Mouse (Mus musculus) adrenal gland, postnatal 10 days (tissue): ENCODE results near the gene Tmem151a. TPM values are rescaled to one million over a fixed set of nuclear protein-coding genes. Genes with fewer than 3 reads are reported as not detected.
A peak's percentile ranks its signal among the peaks of the same experiment; 100 is the strongest.
"Not testable (repeated sequence)": the region's sequence is repeated elsewhere in the genome, so short reads cannot be mapped to it uniquely, and the experiment has no call there.

Experiments
- DNase-seq: peaks from one replicate; pipeline ENCODE4 v3.0.0; 2021; ENCODE audit warnings: mixed read lengths
- total RNA-seq, 2 experiments: library from RNA; stranded (reverse); gene quantifications; 2 replicates each; pipeline ENCODE4 v1.2.3; 2021

Tmem151a gene
- total RNA-seq, 2 experiments from 2014 or later: 2.4 to 3.2 TPM

DNA sequence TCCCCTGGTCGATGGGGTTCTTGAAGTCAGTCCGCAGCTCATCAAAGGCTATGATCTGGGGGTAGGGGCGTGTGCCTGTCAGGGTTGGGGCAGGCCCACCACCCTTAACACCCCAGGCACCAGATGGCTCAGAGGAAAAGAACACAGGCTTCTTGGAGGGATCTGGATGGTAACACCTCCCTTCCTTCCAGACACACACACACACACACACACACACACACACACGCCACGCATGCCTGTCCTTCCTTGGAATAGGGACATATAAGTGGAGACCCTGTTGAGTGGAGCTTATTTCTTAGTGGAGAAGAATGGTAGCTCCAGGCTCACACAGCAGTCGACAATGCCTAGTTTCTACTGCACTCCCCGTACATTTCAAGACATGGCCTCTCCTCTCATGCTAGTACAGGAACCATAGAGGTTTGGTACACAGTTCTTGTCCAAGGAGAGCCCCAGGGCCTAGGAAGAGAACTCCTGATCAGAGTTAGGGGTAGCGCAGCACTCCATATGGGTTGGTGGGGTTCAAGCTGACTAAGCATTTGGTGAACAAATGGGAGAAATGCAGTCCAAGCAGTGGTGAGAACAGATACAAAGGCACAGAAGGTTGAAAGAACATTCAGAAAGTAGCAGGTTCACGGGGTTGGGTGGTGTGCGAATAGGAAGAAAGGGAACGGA lies 9.6 kb upstream of the Tmem151a start:
- DNase-seq: no peak

DNA sequence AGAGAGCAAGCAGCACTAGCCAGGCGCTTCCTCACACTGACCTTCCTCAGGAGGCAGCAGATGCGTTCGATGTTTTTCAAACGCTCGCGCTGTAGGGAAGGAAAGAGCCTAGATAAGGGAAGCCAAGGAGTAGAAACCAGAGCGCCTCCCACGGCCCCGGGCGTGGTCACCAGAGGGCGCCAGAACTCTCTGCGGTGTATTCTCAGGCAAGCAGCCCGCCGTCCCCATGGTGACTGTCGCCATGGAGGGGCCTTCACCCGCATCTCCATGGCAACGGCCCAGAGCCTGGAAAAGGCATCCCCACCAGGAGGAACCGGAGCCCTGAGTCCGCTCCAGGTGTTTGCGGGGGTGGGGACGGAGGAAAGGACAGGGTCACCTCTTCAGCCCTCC lies 8.9 kb upstream of the Tmem151a start:
- peak; percentile 97 for DNase-seq

DNA sequence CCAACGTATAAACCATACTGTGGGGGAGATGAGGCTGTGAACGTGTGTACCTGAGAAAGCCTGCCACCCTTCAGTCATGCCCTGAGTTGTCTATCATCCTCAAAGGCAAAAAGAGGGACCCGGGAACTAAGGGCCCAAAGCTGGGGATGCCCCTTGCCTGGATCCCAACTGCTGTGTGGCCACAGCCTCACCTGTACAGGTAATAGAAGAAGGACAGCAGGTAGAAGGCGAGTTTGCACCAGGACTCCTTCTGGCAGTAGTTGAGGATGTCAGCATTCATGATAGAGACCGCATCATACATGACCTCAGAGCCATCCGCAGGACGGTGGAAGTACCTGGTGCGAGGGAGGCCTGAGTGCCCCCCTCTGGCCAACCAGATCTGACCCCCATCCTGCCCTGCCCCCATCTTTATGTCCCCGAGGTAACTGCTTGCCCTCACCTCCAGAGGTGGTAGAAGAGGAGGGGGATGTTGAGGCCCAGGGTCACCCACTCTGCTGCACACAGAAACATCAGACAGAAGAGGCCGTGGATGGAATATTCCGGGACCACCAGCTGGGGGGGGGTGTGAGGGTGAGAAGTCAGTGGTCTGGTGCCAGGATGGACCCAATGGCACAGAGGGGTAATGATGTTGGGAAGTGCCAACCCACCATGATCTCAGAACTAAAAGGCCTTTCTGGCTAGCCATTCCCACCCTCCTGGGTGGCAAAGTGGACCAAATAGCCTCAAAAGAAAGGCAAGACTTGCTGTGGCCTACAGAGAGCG lies 8.3 kb upstream of the Tmem151a start:
- DNase-seq: no peak

DNA sequence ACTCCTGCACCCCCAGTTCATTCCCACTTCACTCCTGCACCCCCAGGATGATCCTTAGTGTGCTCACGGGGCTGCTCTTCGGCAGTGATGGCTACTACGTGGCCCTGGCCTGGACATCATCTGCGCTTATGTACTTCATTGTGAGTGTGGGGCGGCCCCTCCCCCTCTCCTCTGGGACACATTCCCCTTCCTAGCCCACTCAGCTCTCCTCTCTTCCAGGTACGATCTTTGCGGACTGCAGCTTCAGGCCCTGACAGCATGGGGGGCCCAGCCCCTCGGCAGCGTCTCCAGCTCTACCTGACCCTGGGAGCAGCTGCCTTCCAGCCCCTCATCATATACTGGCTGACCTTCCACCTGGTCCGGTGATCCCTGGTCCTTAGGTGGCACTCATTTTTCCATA lies 6.8 kb upstream of the Tmem151a start:
- DNase-seq: no peak

DNA sequence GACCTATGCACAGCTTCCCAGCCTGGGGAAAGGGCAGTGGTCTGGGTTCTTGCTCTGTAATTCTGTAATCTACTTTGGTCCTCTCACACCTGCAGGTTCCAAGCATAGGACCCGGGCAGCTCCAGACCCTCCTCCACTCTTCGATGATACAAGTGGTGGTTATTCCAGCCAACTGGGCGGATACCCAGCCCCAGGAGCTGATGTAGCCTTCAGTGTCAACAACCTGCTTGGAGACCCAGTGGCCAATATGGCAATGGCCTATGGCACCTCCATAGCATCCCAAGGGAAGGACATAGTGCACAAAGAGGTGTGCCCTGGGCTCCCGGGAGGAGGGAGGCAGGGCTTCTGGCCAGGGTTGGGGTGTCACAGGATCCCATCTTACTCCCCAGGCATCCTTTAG lies 4.0 kb upstream of the Tmem151a start:
- no peak for DNase-seq

DNA sequence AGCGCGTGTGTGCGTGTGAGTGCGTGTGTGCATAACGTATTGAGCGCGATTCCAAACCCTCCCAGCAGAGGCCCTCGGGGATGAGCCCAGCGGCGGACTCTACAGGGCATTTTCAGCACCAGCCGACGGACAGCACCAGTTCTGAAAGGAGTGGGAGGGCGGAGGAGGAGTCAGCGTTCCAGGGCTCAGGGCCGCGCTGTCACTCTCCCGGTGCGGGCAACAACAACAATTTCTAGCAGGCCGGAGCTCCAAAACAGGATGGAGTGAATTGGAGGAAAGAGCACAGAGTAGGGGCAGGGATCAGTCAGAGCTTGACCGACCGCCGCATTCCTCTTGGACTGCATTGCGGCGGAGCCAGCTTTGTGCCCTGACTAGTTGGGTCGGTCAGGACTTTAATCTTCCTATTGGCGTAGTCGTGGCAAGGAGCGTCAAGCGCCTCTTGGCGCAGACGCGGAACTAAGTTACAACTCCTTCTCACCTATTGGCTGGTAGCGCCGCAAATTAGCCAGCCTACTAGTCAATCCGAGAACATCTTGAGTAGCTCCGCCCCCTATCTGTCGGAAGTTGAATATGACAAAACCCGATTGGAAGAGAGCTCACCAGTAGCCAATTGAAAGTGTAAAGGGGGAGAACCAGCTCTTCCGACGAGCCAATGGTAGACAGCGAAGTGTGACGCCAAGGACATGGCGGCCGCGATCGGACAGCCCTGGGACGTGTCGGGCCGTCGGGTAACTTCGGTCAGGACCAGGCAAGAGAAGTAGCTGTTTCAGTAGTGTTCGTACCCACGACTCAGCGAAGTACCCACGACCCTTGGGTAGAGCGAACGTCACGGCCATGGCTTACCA lies 2.8 kb upstream of the Tmem151a start, which contains the start of gene Yif1a:
TSS of gene Yif1a (plus strand) at position 655 of the 845 bp plus-strand sequence.
- DNase-seq: peak; percentile 95

DNA sequence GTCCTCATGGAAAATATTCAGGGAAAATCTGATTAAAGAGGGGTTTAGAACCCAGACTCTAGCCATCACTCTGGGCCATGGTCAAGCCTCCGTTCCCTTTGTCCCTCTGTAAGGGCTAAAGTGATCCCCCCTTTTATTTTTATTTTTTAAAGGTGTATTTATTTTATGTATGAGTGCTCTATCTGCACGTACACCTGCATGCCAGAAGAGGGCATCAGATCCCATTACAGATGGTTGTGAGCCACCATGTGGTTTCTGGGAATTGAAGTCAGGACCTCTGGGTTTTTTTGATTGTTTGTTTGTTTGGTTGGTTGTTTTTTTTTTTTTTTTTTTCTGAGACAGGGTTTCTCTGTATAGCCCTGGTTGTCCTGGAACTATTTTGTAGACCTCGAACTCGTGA lies 1.2 kb upstream of the Tmem151a start:
- DNase-seq: not testable (repeated sequence)

DNA sequence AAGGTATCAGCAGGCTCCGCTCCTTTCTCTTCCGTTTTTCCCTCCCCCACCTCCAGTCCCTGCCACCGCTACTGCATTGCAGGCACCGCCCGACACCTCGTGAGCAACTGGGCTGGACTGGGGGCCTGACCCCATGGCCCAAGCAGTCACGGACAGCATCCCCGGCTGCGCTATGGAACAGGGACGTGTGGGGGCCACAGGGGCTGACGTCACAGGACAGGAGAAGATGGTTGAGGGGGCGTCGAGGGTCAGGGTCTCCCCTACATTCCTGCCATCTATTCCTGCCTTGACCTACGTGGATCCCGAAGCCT lies 542 bp downstream of the Tmem151a start:
- DNase-seq: no peak

DNA sequence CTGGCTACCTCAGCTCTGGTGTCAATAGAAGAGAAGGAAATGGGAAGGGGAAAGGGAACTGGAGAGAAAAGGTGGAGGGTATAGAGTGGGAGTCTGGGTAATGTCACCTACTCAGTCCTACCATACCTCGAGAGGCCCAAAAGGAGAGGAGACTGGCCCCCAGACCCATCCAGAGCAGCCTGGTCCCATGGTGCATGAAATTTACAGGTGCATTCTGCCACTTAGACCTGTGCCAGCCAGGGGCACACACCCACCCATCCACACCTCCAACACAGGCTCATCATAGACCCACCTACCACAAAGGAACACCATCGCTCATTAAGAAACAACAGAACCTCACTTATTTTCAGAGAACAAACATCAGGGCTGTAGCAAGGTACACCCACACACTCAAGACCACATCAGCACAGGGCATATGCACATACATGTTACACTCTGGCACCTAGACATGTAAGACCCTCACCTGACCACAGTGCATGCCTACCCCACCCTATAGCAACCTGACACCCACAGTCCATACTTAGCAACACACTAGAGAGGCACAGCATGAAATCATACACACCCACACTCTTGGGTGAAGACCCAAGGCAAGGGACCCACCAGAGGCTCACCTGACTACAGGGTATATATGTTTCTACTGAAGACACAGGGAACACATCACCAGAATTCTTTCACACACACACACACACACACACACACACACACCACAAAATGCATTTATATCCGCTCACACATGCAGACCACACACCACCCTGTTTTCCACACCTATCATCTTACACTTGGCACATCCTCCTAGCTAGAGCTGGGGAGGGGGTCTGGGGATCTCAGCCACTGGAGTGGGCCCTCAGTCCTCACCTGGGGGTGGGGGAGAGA lies 1.1 kb downstream of the Tmem151a start:
- no peak for DNase-seq

DNA sequence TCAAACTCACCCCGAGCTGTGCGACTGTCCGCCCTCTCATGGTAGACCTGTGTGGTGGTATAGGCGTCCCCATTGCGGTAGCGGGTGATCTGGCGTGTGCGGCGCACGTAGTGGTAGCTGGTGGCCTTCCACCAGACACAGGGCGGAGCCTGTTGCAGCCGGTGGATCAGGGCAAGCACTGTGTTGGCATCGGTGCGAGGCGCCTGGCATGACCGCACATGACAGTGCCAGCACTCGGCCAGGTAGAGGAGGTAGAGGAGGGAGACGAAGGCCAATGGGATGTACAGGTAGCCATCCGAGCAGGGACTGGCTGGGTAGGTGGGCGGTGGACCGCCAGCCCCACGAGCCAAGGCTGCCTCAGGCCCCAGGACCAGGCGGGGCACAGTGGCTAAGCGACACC lies 2.7 kb downstream of the Tmem151a start:
- DNase-seq: no peak

DNA sequence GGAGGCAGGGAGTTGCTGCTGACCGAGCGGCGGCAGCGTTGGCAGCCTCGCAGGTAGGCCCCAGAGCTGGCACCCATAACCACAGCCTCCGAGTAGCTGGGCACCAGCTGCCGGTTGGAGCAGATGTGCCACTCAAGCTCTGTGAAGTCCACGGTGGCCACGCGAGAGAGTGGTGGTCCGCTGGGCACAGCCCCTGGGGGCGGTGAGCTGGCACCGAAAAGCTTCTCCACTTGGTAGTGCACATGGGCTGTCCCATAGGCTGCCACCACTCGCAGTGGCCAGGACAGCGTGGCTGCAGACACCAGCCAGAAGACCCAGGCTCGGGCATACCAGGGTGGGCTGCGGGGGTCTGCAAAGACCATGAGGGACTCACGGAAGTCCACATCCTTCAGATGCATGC lies 3.3 kb downstream of the Tmem151a start:
- DNase-seq: no peak

DNA sequence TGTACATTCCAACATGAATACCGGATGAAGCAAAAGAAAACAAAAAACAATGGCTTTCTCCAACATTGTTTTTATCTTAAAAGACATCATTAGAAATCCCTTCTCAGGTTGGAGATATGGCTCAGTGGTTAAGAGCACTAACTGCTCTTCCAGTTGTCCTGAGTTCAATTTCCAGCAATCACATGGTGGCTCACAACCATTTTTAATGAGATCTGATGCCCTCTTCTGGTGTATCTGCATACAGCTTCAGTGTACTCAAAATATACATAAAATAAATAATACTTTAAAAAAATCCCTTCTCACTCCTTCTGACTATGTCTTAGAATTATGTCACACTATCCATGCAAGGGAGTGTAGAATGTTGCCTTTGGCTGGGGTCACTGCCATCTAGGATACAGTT lies 6.1 kb downstream of the Tmem151a start:
- no peak for DNase-seq

DNA sequence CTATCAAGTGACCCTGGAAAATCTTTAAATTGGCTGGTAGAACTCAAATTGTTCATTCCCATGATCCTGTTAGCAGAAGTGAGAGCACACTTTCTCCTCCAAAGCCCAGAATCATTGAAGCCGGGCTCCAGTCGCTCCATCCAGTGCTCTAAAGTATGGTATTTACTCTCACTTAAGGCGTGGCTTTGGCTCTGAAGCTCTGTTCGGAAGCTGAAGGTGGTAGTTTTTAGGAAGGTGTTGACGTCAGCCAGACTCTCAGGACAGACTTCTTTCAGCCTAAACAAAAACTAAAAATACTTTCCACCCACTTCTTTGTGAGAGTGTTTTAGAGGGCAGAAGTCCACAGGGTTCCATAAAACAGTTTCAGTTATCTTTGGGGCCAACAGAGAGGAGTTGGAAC lies 11.8 kb downstream of the Tmem151a start:
- no peak for DNase-seq

DNA sequence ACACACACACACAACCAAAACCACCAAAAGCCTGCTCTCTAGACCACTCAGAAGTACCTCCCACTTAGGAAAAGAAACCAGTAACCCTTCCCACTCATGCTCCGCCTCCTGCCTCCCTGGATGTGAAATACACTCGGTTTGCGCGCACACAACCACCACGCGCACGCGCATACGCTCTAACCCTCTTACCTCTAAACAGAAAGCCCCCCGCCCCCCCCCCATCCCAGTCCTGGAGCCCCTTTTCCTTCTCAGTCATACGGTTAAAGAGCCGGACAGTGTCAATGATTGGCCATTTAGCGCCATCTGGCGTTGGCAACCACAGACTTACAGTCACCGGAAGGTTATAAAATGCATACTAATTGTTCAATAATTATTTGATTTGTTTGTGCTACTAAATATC lies 12.3 kb downstream of the Tmem151a start:
- peak; percentile 70 for DNase-seq

DNA sequence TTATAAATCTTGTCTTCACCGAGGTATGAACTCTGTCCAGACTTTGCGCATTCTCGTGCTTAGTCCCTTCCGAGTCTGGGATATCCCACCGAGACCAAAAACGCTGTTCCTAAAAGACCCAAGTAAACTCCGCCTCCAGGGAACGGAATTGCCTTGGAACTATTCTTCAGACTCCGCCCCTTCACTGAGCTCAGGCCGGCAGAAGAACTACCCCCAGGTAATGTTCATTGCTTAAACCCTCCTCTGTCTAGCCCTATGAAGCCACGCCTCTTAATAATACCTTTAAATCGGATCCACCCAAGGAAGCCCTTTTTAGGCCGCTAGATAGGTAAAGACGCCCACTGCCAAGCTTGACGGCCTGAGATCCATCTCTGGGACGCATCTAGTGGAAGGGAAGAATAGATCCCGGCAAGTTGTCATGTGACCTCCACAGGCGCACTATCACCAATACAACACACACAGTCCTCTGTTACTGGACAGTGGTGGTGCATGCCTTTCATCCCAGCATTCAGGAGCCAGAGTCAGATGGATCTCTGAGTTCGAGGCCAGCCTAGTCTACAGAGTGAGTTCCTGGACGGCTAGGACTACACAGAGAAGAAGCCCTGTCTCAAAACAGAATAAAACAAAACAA lies 12.8 kb downstream of the Tmem151a start:
- DNase-seq: no peak

DNA sequence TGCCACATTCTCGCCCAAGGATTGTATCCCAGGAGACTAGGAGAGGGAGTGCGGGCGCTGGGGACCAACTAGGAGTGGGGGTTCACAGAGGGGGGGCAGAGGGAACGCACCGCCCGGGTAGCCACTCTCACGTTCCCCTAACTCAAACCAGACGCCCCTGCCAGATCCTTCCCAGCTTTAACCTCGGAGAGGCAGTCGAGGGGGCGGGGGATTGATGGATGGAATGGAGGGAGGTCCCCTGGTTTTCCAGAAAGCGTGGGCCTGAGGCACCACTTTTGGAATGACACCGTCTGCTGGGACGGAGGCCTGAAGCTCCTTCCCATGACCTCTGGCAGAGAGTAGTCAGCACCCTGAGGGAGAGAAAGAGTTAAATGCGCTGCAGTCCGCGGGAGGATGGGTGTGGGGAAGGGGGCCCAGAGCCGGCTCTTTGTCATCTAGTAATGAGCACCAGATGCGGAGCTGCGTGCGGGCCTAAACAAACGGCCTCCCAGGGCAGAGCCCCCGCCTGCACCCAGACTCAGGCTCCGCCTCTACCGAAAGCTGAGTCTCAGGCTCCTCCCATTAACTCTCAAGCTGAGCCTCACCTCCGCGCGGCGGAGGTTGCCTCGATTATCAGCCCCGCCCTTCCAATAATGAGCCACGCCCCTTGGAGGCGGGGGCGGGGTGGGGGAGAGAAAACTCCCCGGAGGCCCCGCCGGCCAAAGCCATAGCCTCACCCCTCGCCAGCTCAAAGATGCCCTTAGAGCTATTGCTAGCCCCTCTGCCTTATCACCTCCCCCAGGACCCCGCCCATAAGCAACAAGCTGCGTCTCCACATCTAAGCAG lies 13.6 kb downstream of the Tmem151a start:
- peak; percentile 82 for DNase-seq

DNA sequence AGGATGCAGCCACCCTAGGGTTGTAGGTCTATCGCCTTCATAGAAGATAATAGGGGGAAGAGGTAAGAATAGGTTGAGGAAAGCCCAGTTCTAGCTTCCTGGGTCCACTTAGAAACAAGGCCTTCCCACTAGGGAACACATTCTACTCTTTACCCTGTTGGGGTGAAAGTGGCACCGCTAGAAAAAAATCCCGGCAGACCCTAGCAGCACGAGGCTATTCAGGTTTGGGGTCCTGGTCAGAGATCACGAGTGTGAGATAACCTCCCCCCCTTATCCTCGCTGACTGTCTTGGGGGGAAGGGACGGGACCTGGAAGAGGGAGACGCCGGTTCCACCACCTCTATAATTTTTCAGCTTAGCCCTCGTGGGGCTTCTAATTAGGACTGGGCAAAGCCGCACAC lies 14.3 kb downstream of the Tmem151a start:
- no peak for DNase-seq

DNA sequence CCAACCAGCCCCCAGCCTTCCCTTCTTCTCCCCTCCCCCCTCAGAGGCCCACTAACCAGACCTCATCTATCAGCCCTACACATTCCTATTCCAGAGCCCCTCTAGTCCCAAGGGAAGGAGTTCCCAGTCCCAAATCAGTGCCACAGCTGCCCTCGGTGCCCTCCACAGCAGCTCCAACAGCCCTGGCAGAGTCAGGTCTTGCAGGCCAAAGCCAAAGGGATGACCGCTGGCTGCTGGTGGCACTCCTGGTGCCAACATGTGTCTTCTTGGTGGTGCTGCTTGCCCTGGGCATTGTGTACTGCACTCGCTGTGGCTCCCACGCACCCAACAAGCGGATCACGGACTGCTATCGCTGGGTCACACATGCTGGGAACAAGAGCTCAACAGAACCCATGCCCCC lies 15.4 kb downstream of the Tmem151a start:
- DNase-seq: no peak

DNA sequence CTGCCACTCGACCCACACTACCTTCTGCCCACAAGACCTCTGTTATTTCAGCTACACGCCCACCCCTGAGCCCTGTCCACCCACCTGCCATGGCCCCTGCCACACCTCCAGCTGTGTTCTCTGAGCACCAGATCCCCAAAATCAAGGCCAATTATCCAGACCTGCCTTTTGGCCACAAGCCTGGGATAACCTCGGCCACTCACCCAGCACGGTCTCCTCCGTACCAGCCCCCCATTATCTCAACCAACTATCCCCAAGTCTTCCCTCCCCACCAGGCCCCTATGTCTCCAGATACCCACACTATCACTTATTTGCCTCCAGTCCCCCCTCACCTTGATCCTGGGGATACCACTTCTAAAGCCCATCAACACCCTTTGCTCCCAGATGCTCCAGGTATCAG lies 15.8 kb downstream of the Tmem151a start:
- no peak for DNase-seq

DNA sequence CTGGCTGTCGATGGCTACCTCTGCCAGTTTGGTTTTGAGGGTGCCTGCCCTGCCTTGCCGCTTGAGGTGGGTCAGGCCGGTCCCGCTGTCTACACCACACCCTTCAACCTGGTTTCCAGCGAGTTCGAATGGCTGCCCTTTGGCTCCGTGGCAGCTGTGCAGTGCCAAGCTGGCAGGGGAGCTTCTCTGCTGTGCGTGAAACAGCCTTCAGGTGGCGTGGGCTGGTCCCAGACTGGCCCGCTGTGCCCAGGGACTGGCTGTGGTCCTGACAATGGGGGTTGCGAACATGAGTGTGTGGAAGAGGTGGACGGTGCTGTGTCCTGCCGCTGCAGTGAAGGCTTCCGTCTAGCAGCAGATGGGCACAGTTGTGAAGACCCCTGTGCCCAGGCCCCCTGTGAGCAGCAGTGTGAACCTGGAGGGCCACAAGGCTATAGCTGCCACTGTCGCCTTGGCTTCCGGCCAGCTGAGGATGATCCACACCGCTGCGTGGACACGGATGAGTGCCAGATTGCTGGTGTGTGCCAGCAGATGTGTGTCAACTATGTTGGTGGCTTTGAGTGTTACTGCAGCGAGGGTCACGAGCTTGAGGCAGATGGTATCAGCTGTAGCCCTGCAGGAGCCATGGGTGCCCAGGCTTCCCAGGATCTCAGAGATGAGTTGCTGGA lies 16.6 kb downstream of the Tmem151a start:
- DNase-seq: peak; percentile 48
